Mouse (Mus musculus): ENCODE measurements around the gene Taf4.

- peak; percentile 91 for TF ChIP-seq CTCF (IDR thresholded peaks at IDR 0.05; ENCODE audit: borderline replicate concordance, insufficient read depth, low read depth, low read length)
- TF ChIP-seq POLR2A (IDR thresholded peaks at IDR 0.05; ENCODE audit: borderline replicate concordance, insufficient read depth, low read length) = no peak
Observed at GRCm38 (mm10) chr2:179875147-179875546, 101.3 kb downstream of the Taf4 start.

Measured in cerebellum, adult 2 months (tissue).